Mouse (Mus musculus) G1E (cell line): ENCODE results near the gene Sf3a1. TPM values are rescaled to one million over a fixed set of nuclear protein-coding genes. Genes with fewer than 3 reads are reported as not detected.

Experiments used
- ATAC-seq: 2 replicates; pipeline ENCODE4 v1.8.0; 2016; ENCODE audit warnings: mild to moderate bottlenecking; ENCODE audit not compliant: insufficient number of reproducible peaks, poor library complexity, low FRiP score, severe bottlenecking; ENCODE audit errors: extremely low read depth
- DNase-seq: peaks from one replicate; pipeline ENCODE4 v3.0.0; 2012; ENCODE audit warnings: low spot score
- H3K27me3 ChIP-seq: 2 replicates; pipeline ENCODE4 v1.6.1; 2012; ENCODE audit warnings: mild to moderate bottlenecking, low read length, inconsistent platforms; ENCODE audit not compliant: insufficient read depth
- H3K36me3 ChIP-seq: replicated peaks from 2 replicates; pipeline ENCODE3; 2012; ENCODE audit warnings: mild to moderate bottlenecking, inconsistent platforms
- H3K4me1 ChIP-seq: 2 replicates; pipeline ENCODE4 v1.6.1; 2012; ENCODE audit warnings: low read depth, low read length, inconsistent platforms, mixed read lengths; ENCODE audit not compliant: insufficient read depth
- H3K4me3 ChIP-seq: 2 replicates; pipeline ENCODE4 v1.5.1; 2012; ENCODE audit warnings: low read depth, mild to moderate bottlenecking, inconsistent platforms, low read length, moderate library complexity, mixed read lengths
- H3K9me3 ChIP-seq: replicated peaks from 2 replicates; pipeline ENCODE4 v1.6.1; 2012; ENCODE audit warnings: inconsistent platforms
- CTCF ChIP-seq: IDR thresholded peaks from 2 replicates; pipeline ENCODE4 v1.5.1; 2012; ENCODE audit warnings: low read depth, low read length, inconsistent platforms, mixed read lengths
- GATA1 ChIP-seq: IDR thresholded peaks from 2 replicates; pipeline ENCODE4 v1.6.1; 2012; ENCODE audit warnings: borderline replicate concordance, low read length, inconsistent platforms, mixed read lengths
- GATA2 ChIP-seq: IDR thresholded peaks from 2 replicates; pipeline ENCODE4 v1.6.1; 2012; ENCODE audit warnings: low read depth, low read length, inconsistent platforms, borderline replicate concordance
- POLR2AphosphoS5 ChIP-seq: IDR thresholded peaks from 2 replicates; pipeline ENCODE4 v1.6.1; 2012; ENCODE audit warnings: low read depth, low read length, inconsistent platforms; ENCODE audit not compliant: insufficient replicate concordance
- TAL1 ChIP-seq: conservative IDR thresholded peaks from 2 replicates; pipeline ENCODE4 v1.6.1; 2012; ENCODE audit warnings: low read depth, low read length, inconsistent platforms, mixed read lengths
- polyA plus RNA-seq: library from polyadenylated mRNA; stranded (reverse); fragments of >175 nt; gene quantifications from 2 replicates; pipeline ENCODE4 v1.2.3, GENCODE M21; 2012
- total RNA-seq, 2 experiments: library from RNA; stranded (forward) in 1 of 2; stranded (reverse) in 1 of 2; fragments of 200-1000 nt in 1 of 2; fragments of >200 nt in 1 of 2; fragmentation: Nextera tagmentation in 1 of 2; gene quantifications; 2 replicates each; pipeline ENCODE4 v1.2.3; 2014 to 2017

Gene Sf3a1
- total and polyA plus RNA-seq, 3 experiments: 39.0 to 174 (median 103) TPM

- H3K4me1 ChIP-seq: peaks cover 30% of the 10 kb centered on the region
- H3K4me3 ChIP-seq: peak overlapping the region; percentile 89
- peak; percentile 11 for DNase-seq
- TF ChIP-seq POLR2AphosphoS5 (no peak), GATA2 (no peak), GATA1 (no peak), CTCF (no peak), TAL1 (no peak)
- H3K36me3 ChIP-seq: peaks cover 62% of the 10 kb centered on the region
- no peaks in the 10 kb centered on the region for H3K27me3 ChIP-seq
- no peaks in the 10 kb centered on the region for H3K9me3 ChIP-seq
- ATAC-seq: no peak
These were observed 27.2 kb downstream of the Sf3a1 start for GRCm38 (mm10) chr11:4187318-4187700.

DNA sequence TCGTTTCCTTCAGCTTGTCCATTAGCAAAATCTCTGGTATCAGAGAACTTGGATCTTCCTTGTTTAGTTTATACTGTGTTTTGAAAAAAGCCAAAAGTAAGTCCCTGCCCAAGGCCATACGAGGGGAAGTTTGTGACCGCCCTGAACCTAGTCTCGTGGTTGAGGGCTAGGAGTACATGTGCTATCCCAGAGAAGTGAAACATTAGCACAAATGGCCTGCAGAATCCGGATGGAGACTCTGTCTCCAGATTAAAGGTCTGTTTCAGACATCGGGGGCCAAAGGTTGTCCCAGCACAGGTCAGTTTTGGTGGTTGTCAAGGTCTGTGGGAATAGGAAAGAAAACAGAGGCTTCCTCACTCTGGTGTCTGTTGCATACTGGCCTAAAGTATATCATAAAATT is 29.0 kb downstream of the Sf3a1 start:
- Histone ChIP-seq H3K27me3 (no peaks in the 10 kb centered on the region), H3K36me3 (peaks cover 60% of the 10 kb centered on the region), H3K9me3 (no peaks in the 10 kb centered on the region), H3K4me3 (no peak overlapping the region), H3K4me1 (peaks cover 30% of the 10 kb centered on the region)
- TF ChIP-seq GATA2 (no peak), TAL1 (no peak)
- ATAC-seq: no peak
- DNase-seq: no peak

DNA sequence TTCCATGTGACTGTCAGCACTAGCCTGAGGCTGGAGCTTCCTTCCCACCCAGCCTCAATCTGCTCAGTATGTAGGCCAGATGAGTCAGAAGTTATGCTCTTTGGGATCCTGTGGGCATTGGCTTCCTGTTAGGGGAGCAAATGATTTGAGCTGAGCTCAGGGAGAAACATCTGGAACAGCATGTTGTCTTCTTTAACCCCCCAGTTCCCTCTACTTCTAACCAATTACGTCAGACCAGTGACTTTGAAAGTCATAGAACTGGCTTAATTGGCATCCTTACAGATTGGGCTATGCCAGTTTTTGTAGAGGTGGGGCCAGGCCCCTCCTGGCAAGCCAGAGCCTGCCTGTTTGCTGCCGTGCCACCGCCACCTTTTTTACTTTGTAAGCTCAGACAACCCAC is 30.5 kb downstream of the Sf3a1 start:
- H3K27me3 ChIP-seq: no peaks in the 10 kb centered on the region
- DNase-seq (no peak), ATAC-seq (no peak)
- no peaks in the 10 kb centered on the region for H3K9me3 ChIP-seq
- peaks cover 34% of the 10 kb centered on the region for H3K4me1 ChIP-seq
- no peak overlapping the region for H3K4me3 ChIP-seq
- TF ChIP-seq GATA2 (no peak), GATA1 (no peak), TAL1 (no peak), POLR2AphosphoS5 (no peak), CTCF (no peak)
- H3K36me3 ChIP-seq: peaks cover 74% of the 10 kb centered on the region

DNA sequence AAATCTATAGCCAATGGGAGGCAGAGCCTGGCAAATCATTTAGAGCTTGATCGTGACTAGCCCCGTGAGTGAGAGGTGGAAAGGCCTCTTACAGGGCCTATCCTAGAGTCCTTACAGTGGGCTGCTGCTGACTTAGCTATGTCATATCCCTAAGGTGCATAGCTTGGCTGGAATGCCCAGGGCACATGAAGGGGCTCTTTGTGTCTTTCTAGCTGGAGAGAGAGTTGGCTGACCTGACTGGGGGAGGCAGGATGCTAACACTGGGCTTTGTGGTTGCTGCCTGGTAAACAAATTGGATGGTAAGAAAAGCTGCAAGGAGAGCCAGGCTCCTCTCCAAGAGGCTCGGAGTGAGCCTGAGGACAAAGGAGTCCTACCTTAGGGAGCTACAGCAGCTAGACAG is 32.6 kb downstream of the Sf3a1 start:
- no peak overlapping the region for H3K4me3 ChIP-seq
- no peak for TF ChIP-seq POLR2AphosphoS5
- TF ChIP-seq CTCF: no peak
- no peak for TF ChIP-seq TAL1
- no peak for TF ChIP-seq GATA1
- TF ChIP-seq GATA2: no peak
- peaks cover 93% of the 10 kb centered on the region for H3K36me3 ChIP-seq
- peaks cover 26% of the 10 kb centered on the region for H3K4me1 ChIP-seq
- H3K27me3 ChIP-seq: no peaks in the 10 kb centered on the region
- ATAC-seq (no peak), DNase-seq (no peak)
- H3K9me3 ChIP-seq: no peaks in the 10 kb centered on the region

GRCm38 (mm10) chr11:4193420-4193819 is 33.3 kb downstream of the Sf3a1 start:
- Histone ChIP-seq H3K27me3 (no peaks in the 10 kb centered on the region), H3K36me3 (peaks cover 92% of the 10 kb centered on the region), H3K9me3 (no peaks in the 10 kb centered on the region), H3K4me3 (no peak overlapping the region), H3K4me1 (peaks cover 20% of the 10 kb centered on the region)
- DNase-seq (no peak), ATAC-seq (no peak)
- TF ChIP-seq POLR2AphosphoS5: no peak
- TF ChIP-seq GATA1: no peak
- no peak for TF ChIP-seq GATA2
- no peak for TF ChIP-seq CTCF
- no peak for TF ChIP-seq TAL1

GRCm38 (mm10) chr11:4195597-4196031 is 35.5 kb downstream of the Sf3a1 start:
- H3K4me3 ChIP-seq: no peak overlapping the region
- H3K9me3 ChIP-seq: no peaks in the 10 kb centered on the region
- peaks cover 87% of the 10 kb centered on the region for H3K36me3 ChIP-seq
- ATAC-seq (peak; percentile 34; the same call in 1 of the 2 replicates), DNase-seq (no peak)
- peaks cover 23% of the 10 kb centered on the region for H3K4me1 ChIP-seq
- TF ChIP-seq CTCF (no peak), GATA2 (no peak), POLR2AphosphoS5 (no peak), TAL1 (no peak), GATA1 (no peak)
- H3K27me3 ChIP-seq: no peaks in the 10 kb centered on the region

- Histone ChIP-seq H3K4me3 (no peak overlapping the region), H3K9me3 (no peaks in the 10 kb centered on the region), H3K36me3 (peaks cover 78% of the 10 kb centered on the region), H3K27me3 (no peaks in the 10 kb centered on the region), H3K4me1 (peaks cover 16% of the 10 kb centered on the region)
- DNase-seq (no peak), ATAC-seq (no peak)
- TF ChIP-seq GATA1: no peak
- no peak for TF ChIP-seq CTCF
- no peak for TF ChIP-seq TAL1
- no peak for TF ChIP-seq GATA2
- TF ChIP-seq POLR2AphosphoS5: no peak
These were observed 36.5 kb downstream of the Sf3a1 start for GRCm38 (mm10) chr11:4196636-4197035.
